Mouse (Mus musculus): ENCODE results near the gene Mapk6. TPM values are rescaled to one million over a fixed set of nuclear protein-coding genes. Genes with fewer than 3 reads are reported as not detected.

The Mapk6 gene
- polyA plus RNA-seq, 1 experiment from 2014 or later: 41.6 TPM

DNA sequence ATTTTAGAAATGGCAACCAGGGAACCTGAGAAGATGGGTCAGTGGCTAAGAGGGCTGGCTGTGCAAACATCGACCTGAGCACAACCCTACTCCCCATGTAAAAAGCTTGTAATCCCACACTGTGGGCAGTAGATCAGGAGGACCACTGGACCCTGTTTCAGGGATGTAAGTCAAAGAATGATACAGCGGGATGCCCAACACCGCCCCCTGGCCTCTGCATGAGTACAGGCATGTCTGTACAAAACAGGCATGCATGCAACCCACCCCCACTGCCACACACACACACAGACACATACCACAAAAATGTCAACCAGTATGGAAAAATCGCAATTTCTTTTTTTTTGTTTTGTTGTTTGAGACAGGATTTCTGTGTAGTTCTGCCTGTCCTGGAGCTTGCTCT is 10.7 kb downstream of the Mapk6 start:
- peaks cover 23% of the 10 kb centered on the region for H3K36me3 ChIP-seq (ENCODE audit: control insufficient read depth, insufficient read depth)
- no peak overlapping the region for H3K27ac ChIP-seq (ENCODE audit: low read length)
- no peak for ATAC-seq (replicated peaks; ENCODE audit: extremely low read depth, insufficient read depth, low FRiP score)
- H3K4me1 ChIP-seq (ENCODE audit: control insufficient read depth, insufficient read depth, low read length): peaks cover 23% of the 10 kb centered on the region
- H3K9ac ChIP-seq (ENCODE audit: low read length): no peak overlapping the region
- H3K27me3 ChIP-seq (ENCODE audit: control insufficient read depth, insufficient read depth, low read length): no peaks in the 10 kb centered on the region
- no peak overlapping the region for H3K4me2 ChIP-seq (ENCODE audit: low read depth, low read length)
- H3K4me3 ChIP-seq (ENCODE audit: low read length): no peak overlapping the region
- 93% methylated on average over 4 of the region's 4 CpGs for WGBS
- H3K9me3 ChIP-seq (replicated peaks; ENCODE audit: control insufficient read depth, low read length): no peaks in the 10 kb centered on the region

- peaks cover 42% of the 10 kb centered on the region for H3K36me3 ChIP-seq (ENCODE audit: control insufficient read depth, insufficient read depth)
- ATAC-seq (replicated peaks; ENCODE audit: extremely low read depth, insufficient read depth, low FRiP score): no peak
- H3K4me1 ChIP-seq (ENCODE audit: control insufficient read depth, insufficient read depth, low read length): peaks cover 6% of the 10 kb centered on the region
- H3K27ac ChIP-seq (ENCODE audit: low read length): no peak overlapping the region
- H3K9ac ChIP-seq (ENCODE audit: low read length): no peak overlapping the region
- H3K4me2 ChIP-seq (ENCODE audit: low read depth, low read length): no peak overlapping the region
- no peaks in the 10 kb centered on the region for H3K9me3 ChIP-seq (replicated peaks; ENCODE audit: control insufficient read depth, low read length)
- H3K27me3 ChIP-seq (ENCODE audit: control insufficient read depth, insufficient read depth, low read length): no peaks in the 10 kb centered on the region
- WGBS: 77% methylated on average over 6 of the region's 6 CpGs
- no peak overlapping the region for H3K4me3 ChIP-seq (ENCODE audit: low read length)
Observed at GRCm38 (mm10) chr9:75395971-75396370, 13.8 kb downstream of the Mapk6 start.

DNA sequence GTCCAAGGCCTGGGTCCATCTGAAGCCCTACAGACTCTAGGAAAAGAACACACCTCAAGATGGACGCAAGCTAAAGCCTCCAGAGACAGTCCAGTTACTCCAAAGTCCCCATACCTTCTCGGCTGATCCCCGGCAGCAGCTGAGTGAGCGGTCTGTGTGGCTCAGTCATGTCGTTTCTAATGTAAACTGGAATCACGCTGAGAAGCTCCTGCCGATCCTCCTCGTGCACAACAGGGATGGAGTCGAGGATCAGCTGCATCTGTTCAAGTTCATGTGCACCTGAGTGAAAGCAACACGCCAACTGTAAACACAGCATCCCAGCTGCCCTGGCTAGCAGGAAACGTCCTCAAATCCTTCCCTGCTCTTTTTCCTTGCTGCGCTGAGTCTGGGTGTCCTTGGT is 16.6 kb downstream of the Mapk6 start:
- 81% methylated on average over 12 of the region's 12 CpGs for WGBS

GRCm38 (mm10) chr9:75385218-75385974 is 24.4 kb downstream of the Mapk6 start:
- Histone ChIP-seq H3K27ac (ENCODE audit: low read length) (no peak overlapping the region), H3K27me3 (ENCODE audit: control insufficient read depth, insufficient read depth, low read length) (no peaks in the 10 kb centered on the region), H3K9me3 (replicated peaks; ENCODE audit: control insufficient read depth, low read length) (no peaks in the 10 kb centered on the region), H3K9ac (ENCODE audit: low read length) (no peak overlapping the region), H3K4me1 (ENCODE audit: control insufficient read depth, insufficient read depth, low read length) (no peaks in the 10 kb centered on the region), H3K36me3 (ENCODE audit: control insufficient read depth, insufficient read depth) (peaks cover 30% of the 10 kb centered on the region), H3K4me2 (ENCODE audit: low read depth, low read length) (no peak overlapping the region), H3K4me3 (ENCODE audit: low read length) (no peak overlapping the region)
- WGBS: 80% methylated on average over 9 of the region's 9 CpGs
- ATAC-seq (replicated peaks; ENCODE audit: extremely low read depth, insufficient read depth, low FRiP score): no peak

More for the DNA sequence above, 16.6 kb downstream of the Mapk6 start:
- H3K27ac ChIP-seq (ENCODE audit: low read length): no peak overlapping the region
- ATAC-seq (replicated peaks; ENCODE audit: extremely low read depth, insufficient read depth, low FRiP score): no peak
- H3K4me3 ChIP-seq (ENCODE audit: low read length): no peak overlapping the region
- no peak overlapping the region for H3K4me2 ChIP-seq (ENCODE audit: low read depth, low read length)
- H3K9me3 ChIP-seq (replicated peaks; ENCODE audit: control insufficient read depth, low read length): no peaks in the 10 kb centered on the region
- H3K4me1 ChIP-seq (ENCODE audit: control insufficient read depth, insufficient read depth, low read length): no peaks in the 10 kb centered on the region
- H3K27me3 ChIP-seq (ENCODE audit: control insufficient read depth, insufficient read depth, low read length): no peaks in the 10 kb centered on the region
- no peak overlapping the region for H3K9ac ChIP-seq (ENCODE audit: low read length)
- peaks cover 59% of the 10 kb centered on the region for H3K36me3 ChIP-seq (ENCODE audit: control insufficient read depth, insufficient read depth)

- H3K4me1 ChIP-seq (ENCODE audit: control insufficient read depth, insufficient read depth, low read length): no peaks in the 10 kb centered on the region
- no peak for ATAC-seq (replicated peaks; ENCODE audit: extremely low read depth, insufficient read depth, low FRiP score)
- H3K4me3 ChIP-seq (ENCODE audit: low read length): no peak overlapping the region
- no peak overlapping the region for H3K4me2 ChIP-seq (ENCODE audit: low read depth, low read length)
- no peaks in the 10 kb centered on the region for H3K9me3 ChIP-seq (replicated peaks; ENCODE audit: control insufficient read depth, low read length)
- no peak overlapping the region for H3K9ac ChIP-seq (ENCODE audit: low read length)
- no peak overlapping the region for H3K27ac ChIP-seq (ENCODE audit: low read length)
- 84% methylated on average over 3 of the region's 3 CpGs for WGBS
- no peaks in the 10 kb centered on the region for H3K27me3 ChIP-seq (ENCODE audit: control insufficient read depth, insufficient read depth, low read length)
- H3K36me3 ChIP-seq (ENCODE audit: control insufficient read depth, insufficient read depth): peaks cover 26% of the 10 kb centered on the region
Observed at GRCm38 (mm10) chr9:75384337-75384962, 25.4 kb downstream of the Mapk6 start.

GRCm38 (mm10) chr9:75383785-75384184 is 26.0 kb downstream of the Mapk6 start:
- H3K4me2 ChIP-seq (ENCODE audit: low read depth, low read length): no peak overlapping the region
- no peak overlapping the region for H3K4me3 ChIP-seq (ENCODE audit: low read length)
- peaks cover 19% of the 10 kb centered on the region for H3K36me3 ChIP-seq (ENCODE audit: control insufficient read depth, insufficient read depth)
- H3K27me3 ChIP-seq (ENCODE audit: control insufficient read depth, insufficient read depth, low read length): no peaks in the 10 kb centered on the region
- 85% methylated on average over 9 of the region's 9 CpGs for WGBS
- H3K9me3 ChIP-seq (replicated peaks; ENCODE audit: control insufficient read depth, low read length): no peaks in the 10 kb centered on the region
- H3K9ac ChIP-seq (ENCODE audit: low read length): no peak overlapping the region
- no peak overlapping the region for H3K27ac ChIP-seq (ENCODE audit: low read length)
- no peaks in the 10 kb centered on the region for H3K4me1 ChIP-seq (ENCODE audit: control insufficient read depth, insufficient read depth, low read length)
- ATAC-seq (replicated peaks; ENCODE audit: extremely low read depth, insufficient read depth, low FRiP score): no peak

- Histone ChIP-seq H3K36me3 (ENCODE audit: control insufficient read depth, insufficient read depth) (peaks cover 13% of the 10 kb centered on the region), H3K9me3 (replicated peaks; ENCODE audit: control insufficient read depth, low read length) (no peaks in the 10 kb centered on the region), H3K4me1 (ENCODE audit: control insufficient read depth, insufficient read depth, low read length) (no peaks in the 10 kb centered on the region), H3K27me3 (ENCODE audit: control insufficient read depth, insufficient read depth, low read length) (no peaks in the 10 kb centered on the region), H3K27ac (ENCODE audit: low read length) (no peak overlapping the region), H3K9ac (ENCODE audit: low read length) (no peak overlapping the region), H3K4me2 (ENCODE audit: low read depth, low read length) (no peak overlapping the region), H3K4me3 (ENCODE audit: low read length) (no peak overlapping the region)
- no peak for ATAC-seq (replicated peaks; ENCODE audit: extremely low read depth, insufficient read depth, low FRiP score)
- WGBS: 85% methylated on average over 14 of the region's 14 CpGs
Observed at GRCm38 (mm10) chr9:75382825-75383224, 27.0 kb downstream of the Mapk6 start.

DNA sequence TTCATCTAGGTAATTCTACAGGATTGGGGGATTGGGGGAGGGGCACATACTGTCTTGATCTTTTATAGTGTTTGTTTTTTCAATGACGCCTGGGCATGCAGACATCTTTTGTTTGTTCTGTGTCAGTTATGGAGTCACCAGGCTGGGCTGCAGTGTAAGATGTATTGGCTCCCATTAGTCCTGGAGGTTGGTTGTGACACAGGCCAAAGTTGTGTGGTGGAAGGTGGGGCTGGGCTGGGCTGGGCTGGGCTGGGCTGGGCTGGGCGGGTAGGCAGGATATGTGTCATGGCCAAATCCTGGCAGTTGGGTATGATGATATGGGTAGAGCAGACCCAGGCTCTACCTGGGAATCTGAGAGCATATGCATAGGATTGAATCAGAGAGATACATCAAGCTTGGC is 31.0 kb downstream of the Mapk6 start:
- 85% methylated on average over 2 of the region's 2 CpGs for WGBS
- Histone ChIP-seq H3K36me3 (ENCODE audit: control insufficient read depth, insufficient read depth) (no peaks in the 10 kb centered on the region), H3K27me3 (ENCODE audit: control insufficient read depth, insufficient read depth, low read length) (no peaks in the 10 kb centered on the region), H3K9ac (ENCODE audit: low read length) (no peak overlapping the region), H3K27ac (ENCODE audit: low read length) (no peak overlapping the region), H3K9me3 (replicated peaks; ENCODE audit: control insufficient read depth, low read length) (0 out of 2 replicates have a peak, but pooled peaks cover 2% of the 10 kb centered on the region), H3K4me2 (ENCODE audit: low read depth, low read length) (no peak overlapping the region), H3K4me1 (ENCODE audit: control insufficient read depth, insufficient read depth, low read length) (no peaks in the 10 kb centered on the region), H3K4me3 (ENCODE audit: low read length) (no peak overlapping the region)
- ATAC-seq (replicated peaks; ENCODE audit: extremely low read depth, insufficient read depth, low FRiP score): no peak

GRCm38 (mm10) chr9:75376428-75376827 is 33.4 kb downstream of the Mapk6 start:
- Histone ChIP-seq H3K4me1 (ENCODE audit: control insufficient read depth, insufficient read depth, low read length) (no peaks in the 10 kb centered on the region), H3K4me3 (ENCODE audit: low read length) (no peak overlapping the region), H3K27ac (ENCODE audit: low read length) (no peak overlapping the region), H3K9ac (ENCODE audit: low read length) (no peak overlapping the region), H3K9me3 (replicated peaks; ENCODE audit: control insufficient read depth, low read length) (0 out of 2 replicates have a peak, but pooled peaks cover 2% of the 10 kb centered on the region), H3K27me3 (ENCODE audit: control insufficient read depth, insufficient read depth, low read length) (no peaks in the 10 kb centered on the region), H3K36me3 (ENCODE audit: control insufficient read depth, insufficient read depth) (no peaks in the 10 kb centered on the region), H3K4me2 (ENCODE audit: low read depth, low read length) (no peak overlapping the region)
- 62% methylated on average over 1 of the region's 1 CpGs for WGBS
- ATAC-seq (replicated peaks; ENCODE audit: extremely low read depth, insufficient read depth, low FRiP score): no peak

Data from heart, embryonic 16.5 days (tissue).